Mouse (Mus musculus) small intestine, adult 2 months (tissue): ENCODE data around the gene Prkg1.

Experiments
- CTCF ChIP-seq: fragments of 200-500 bp; IDR thresholded peaks from 2 replicates; pipeline ENCODE4 v1.5.1; 2012; ENCODE audit warnings: low read depth, mild to moderate bottlenecking, control low read depth, inconsistent platforms, low read length, moderate library complexity, mixed read lengths; ENCODE audit not compliant: insufficient replicate concordance, insufficient read length; ENCODE audit errors: extremely low read depth
- POLR2A ChIP-seq: fragments of 200-500 bp; IDR thresholded peaks from 2 replicates; pipeline ENCODE4 v1.6.1; 2012; ENCODE audit warnings: low read depth, mild to moderate bottlenecking, control low read depth, inconsistent platforms, low read length, moderate library complexity

DNA sequence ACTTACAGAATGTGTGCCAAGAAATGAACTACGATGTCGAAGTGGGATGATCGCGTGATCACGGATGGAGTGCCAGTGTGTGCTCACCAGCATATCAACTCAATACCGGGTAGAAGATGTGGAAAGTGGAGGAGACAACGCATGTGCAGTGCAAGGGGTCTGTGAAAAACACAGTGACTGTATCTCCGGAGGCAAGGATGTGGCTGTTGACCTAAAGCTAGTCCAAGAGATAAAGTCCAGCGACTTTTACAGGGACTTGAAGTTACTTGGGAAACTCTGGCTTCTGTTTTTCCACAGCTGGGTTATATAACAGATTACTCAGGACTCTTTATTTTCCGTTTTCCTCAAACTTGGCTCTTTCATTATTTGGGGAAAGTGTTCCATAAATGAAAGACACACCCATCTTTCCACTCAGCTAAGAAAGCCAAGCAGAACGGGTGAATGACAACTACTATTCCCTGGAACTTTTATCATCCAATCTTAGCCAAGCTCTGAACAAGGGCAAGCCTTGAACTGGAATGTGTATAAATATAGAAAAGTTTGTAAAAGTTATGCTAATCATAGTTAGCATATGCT, 699.5 kb downstream of the Prkg1 start:
- no peak for TF ChIP-seq CTCF
- TF ChIP-seq POLR2A, result no peak
